Comparison of ENCODE assay signal across 10 mouse cellular contexts in genomic region chr14:31432424-31432823, GRCm38 (mm10). TPM values are rescaled to one million over a fixed set of nuclear protein-coding genes. Genes with fewer than 3 reads are reported as not detected.
DNase-seq lines count a peak whose midpoint lies in the region; ATAC-seq and TF ChIP-seq lines count a peak whose summit lies in the region.
"Had no signal": no experiment of that assay in that cellular context is flagged by ENCODE, and none has a peak within 500 bp of the region (broad histone marks: within the 10 kb centered on the region; RNA-seq: fewer than 3 reads in every experiment).

No protein-coding gene starts in this region.

- H3K9ac ChIP-seq in intestine, embryonic 14.5 days (ENCODE audit: low read length) = no peak overlapping the region
- H3K9ac ChIP-seq in intestine, postnatal 0 days (ENCODE audit: low read depth, low read length) = no peak overlapping the region
- H3K9ac ChIP-seq in liver, embryonic 11.5 days (ENCODE audit: low read depth, low read length) = peak overlapping the region; percentile 30; the same call in 1 of the 2 replicates

- peak; percentile 49 for DNase-seq in cerebellum, adult 11-12 months
- DNase-seq in cerebellum, postnatal 4 days (ENCODE audit: low spot score in 2 of 2) = no peak
- no peak for DNase-seq in intestine, embryonic 14.5 days (ENCODE audit: low spot score)
- DNase-seq in NIH3T3 (ENCODE audit: low read depth) = peak; percentile 66
- DNase-seq in liver, embryonic 11.5 days (ENCODE audit: low spot score) = no peak
- DNase-seq in frontal cortex, postnatal 10 days (ENCODE audit: low spot score in 2 of 2) = no peak
- DNase-seq in right cerebral cortex, postnatal 14 days = no peak
- DNase-seq: B cell, adult 2 months; embryo, embryonic 11 days had no signal

- no peak overlapping the region for H3K4me3 ChIP-seq in intestine, embryonic 14.5 days (ENCODE audit: low read depth, low read length)
- H3K4me3 ChIP-seq in intestine, postnatal 0 days (ENCODE audit: low read depth, low read length) = no peak overlapping the region
- peak overlapping the region; percentile 17; the same call in 1 of the 2 replicates for H3K4me3 ChIP-seq in liver, embryonic 11.5 days (ENCODE audit: low read depth, low read length)

- ATAC-seq in intestine, embryonic 14.5 days (replicated peaks; ENCODE audit: low FRiP score, low TSS enrichment, low read depth) = no peak
- no peak for ATAC-seq in intestine, postnatal 0 days
- ATAC-seq in liver, embryonic 11.5 days (replicated peaks; ENCODE audit: low FRiP score) = no peak

- no peaks in the 10 kb centered on the region for H3K27me3 ChIP-seq in intestine, embryonic 14.5 days (replicated peaks; ENCODE audit: control insufficient read depth, insufficient read depth, low read length)
- no peaks in the 10 kb centered on the region for H3K27me3 ChIP-seq in intestine, postnatal 0 days (replicated peaks; ENCODE audit: control insufficient read depth, insufficient read depth, low read length)
- peaks cover 8% of the 10 kb centered on the region for H3K27me3 ChIP-seq in liver, embryonic 11.5 days (replicated peaks; ENCODE audit: control insufficient read depth, insufficient read depth, low read length)

- no peaks in the 10 kb centered on the region for H3K36me3 ChIP-seq in intestine, embryonic 14.5 days (ENCODE audit: control insufficient read depth, insufficient read depth, low read length)
- H3K36me3 ChIP-seq in intestine, postnatal 0 days (ENCODE audit: control insufficient read depth, insufficient read depth) = no peaks in the 10 kb centered on the region
- H3K36me3 ChIP-seq in liver, embryonic 11.5 days (ENCODE audit: control insufficient read depth, insufficient read depth, low read length) = peaks cover 2% of the 10 kb centered on the region; the same call in 1 of the 2 replicates

- WGBS in intestine, embryonic 14.5 days = 28% methylated on average over 4 of the region's 4 CpGs
- 34% methylated on average over 4 of the region's 4 CpGs for WGBS in intestine, postnatal 0 days
- WGBS in liver, embryonic 11.5 days = 36% methylated on average over 4 of the region's 4 CpGs

- no peaks in the 10 kb centered on the region for H3K9me3 ChIP-seq in intestine, embryonic 14.5 days (ENCODE audit: control insufficient read depth, low read length)
- H3K9me3 ChIP-seq in intestine, postnatal 0 days (ENCODE audit: control insufficient read depth) = no peaks in the 10 kb centered on the region
- no peaks in the 10 kb centered on the region for H3K9me3 ChIP-seq in liver, embryonic 11.5 days (ENCODE audit: control insufficient read depth, low read length)

- H3K4me1 ChIP-seq in intestine, embryonic 14.5 days (replicated peaks; ENCODE audit: control insufficient read depth, insufficient read depth, low read length) = peaks cover 30% of the 10 kb centered on the region
- peaks cover 12% of the 10 kb centered on the region; the same call in 1 of the 2 replicates for H3K4me1 ChIP-seq in intestine, postnatal 0 days (replicated peaks; ENCODE audit: control insufficient read depth, insufficient read depth, low read length)
- H3K4me1 ChIP-seq in liver, embryonic 11.5 days (replicated peaks; ENCODE audit: control insufficient read depth, insufficient read depth, low read length) = peaks cover 27% of the 10 kb centered on the region

- H3K4me2 ChIP-seq in intestine, embryonic 14.5 days (ENCODE audit: low read length) = no peak overlapping the region; the same call in 1 of the 2 replicates
- no peak overlapping the region for H3K4me2 ChIP-seq in intestine, postnatal 0 days (replicated peaks; ENCODE audit: low read depth)
- H3K4me2 ChIP-seq in liver, embryonic 11.5 days = peak overlapping the region; percentile 98

- 0 out of 2 replicates have a peak overlapping the region, but pooled peaks have one; percentile 38 for H3K27ac ChIP-seq in intestine, embryonic 14.5 days (ENCODE audit: low read depth)
- no peak overlapping the region for H3K27ac ChIP-seq in intestine, postnatal 0 days (ENCODE audit: low read depth, low read length)
- H3K27ac ChIP-seq in liver, embryonic 11.5 days (ENCODE audit: low read depth, low read length) = no peak overlapping the region; the same call in 1 of the 2 replicates

- no peak for TF ChIP-seq CTCF in intestine, postnatal 0 days (IDR thresholded peaks at IDR 0.05; ENCODE audit: low read depth)

RNA-seq across cellular contexts. Expression of gene Sh3bp5, which starts 3.5 kb away (rescaled TPM):
- 10.6 and 10.7 TPM in 2 replicates for polyA plus RNA-seq in intestine, embryonic 14.5 days (2014; fragmentation: Nextera tagmentation; extraction: Ambion mirVana)
- polyA plus RNA-seq in intestine, postnatal 0 days (2015; fragmentation: Nextera tagmentation; extraction: Ambion mirVana) = 12.0 and 12.4 TPM in 2 replicates
- polyA plus RNA-seq in liver, embryonic 11.5 days (2014; fragmentation: Nextera tagmentation; extraction: Ambion mirVana) = 15.0 and 17.3 TPM in 2 replicates

Comparison
In these comparisons a context has a peak if more than half of its experiments do, and no peak if none do; other contexts are left out.
1. DNase-seq: peak in cerebellum, adult 11-12 months (single experiment) and NIH3T3 (single experiment); none in cerebellum, postnatal 4 days (0 of 2), intestine, embryonic 14.5 days (single experiment), liver, embryonic 11.5 days (single experiment), frontal cortex, postnatal 10 days (0 of 2) and right cerebral cortex, postnatal 14 days (single experiment).